Mouse (Mus musculus): ENCODE measurements around the gene Lgr4.

Gene Lgr4

GRCm38 (mm10) chr2:109972922-109973321 lies 55.5 kb downstream of the Lgr4 start:
- no peak for DNase-seq (ENCODE audit: extremely low read depth, insufficient read length, low spot score)

GRCm38 (mm10) chr2:109974807-109975206 lies 57.4 kb downstream of the Lgr4 start:
- no peak for DNase-seq (ENCODE audit: extremely low read depth, insufficient read length, low spot score)

- DNase-seq (ENCODE audit: extremely low read depth, insufficient read length, low spot score), result no peak
These were observed 58.7 kb downstream of the Lgr4 start for GRCm38 (mm10) chr2:109976181-109976580.

GRCm38 (mm10) chr2:109977322-109977721 lies 59.9 kb downstream of the Lgr4 start:
- no peak for DNase-seq (ENCODE audit: extremely low read depth, insufficient read length, low spot score)

- no peak for DNase-seq (ENCODE audit: extremely low read depth, insufficient read length, low spot score)
These were observed 61.8 kb downstream of the Lgr4 start for GRCm38 (mm10) chr2:109979209-109979608.

GRCm38 (mm10) chr2:109983435-109983834 lies 66.0 kb downstream of the Lgr4 start:
- DNase-seq (ENCODE audit: extremely low read depth, insufficient read length, low spot score), result no peak

- no peak for DNase-seq (ENCODE audit: extremely low read depth, insufficient read length, low spot score)
These were observed 67.5 kb downstream of the Lgr4 start for GRCm38 (mm10) chr2:109984930-109985329.

GRCm38 (mm10) chr2:109985560-109985959 lies 68.1 kb downstream of the Lgr4 start:
- DNase-seq (ENCODE audit: extremely low read depth, insufficient read length, low spot score), result no peak

GRCm38 (mm10) chr2:109986036-109986785 lies 68.8 kb downstream of the Lgr4 start:
- DNase-seq (ENCODE audit: extremely low read depth, insufficient read length, low spot score), result no peak

- no peak for DNase-seq (ENCODE audit: extremely low read depth, insufficient read length, low spot score)
These were observed 70.5 kb downstream of the Lgr4 start for GRCm38 (mm10) chr2:109987946-109988345.

GRCm38 (mm10) chr2:109989196-109989595 lies 71.7 kb downstream of the Lgr4 start:
- no peak for DNase-seq (ENCODE audit: extremely low read depth, insufficient read length, low spot score)

- no peak for DNase-seq (ENCODE audit: extremely low read depth, insufficient read length, low spot score)
These were observed 72.4 kb downstream of the Lgr4 start for GRCm38 (mm10) chr2:109989679-109990473.

GRCm38 (mm10) chr2:109991754-109992153 lies 74.3 kb downstream of the Lgr4 start:
- no peak for DNase-seq (ENCODE audit: extremely low read depth, insufficient read length, low spot score)

- DNase-seq (ENCODE audit: extremely low read depth, insufficient read length, low spot score), result no peak
These were observed 75.1 kb downstream of the Lgr4 start for GRCm38 (mm10) chr2:109992448-109993073.

- DNase-seq (ENCODE audit: extremely low read depth, insufficient read length, low spot score), result no peak
These were observed 76.0 kb downstream of the Lgr4 start for GRCm38 (mm10) chr2:109993404-109993803.

- DNase-seq (ENCODE audit: extremely low read depth, insufficient read length, low spot score), result no peak
These were observed 77.6 kb downstream of the Lgr4 start for GRCm38 (mm10) chr2:109995061-109995460.

GRCm38 (mm10) chr2:109996411-109996810 lies 79.0 kb downstream of the Lgr4 start:
- peak; percentile 60 for DNase-seq (ENCODE audit: extremely low read depth, insufficient read length, low spot score)

GRCm38 (mm10) chr2:110004668-110005067 lies 87.2 kb downstream of the Lgr4 start:
- peak; percentile 16 for DNase-seq (ENCODE audit: extremely low read depth, insufficient read length, low spot score)

GRCm38 (mm10) chr2:110005164-110005563 lies 87.7 kb downstream of the Lgr4 start:
- DNase-seq (ENCODE audit: extremely low read depth, insufficient read length, low spot score), result no peak

GRCm38 (mm10) chr2:110005596-110006239 lies 88.3 kb downstream of the Lgr4 start:
- no peak for DNase-seq (ENCODE audit: extremely low read depth, insufficient read length, low spot score)

All from 3134 (cell line).